Mouse (Mus musculus): Measurements from ENCODE around the gene Pip4p1.

DNA sequence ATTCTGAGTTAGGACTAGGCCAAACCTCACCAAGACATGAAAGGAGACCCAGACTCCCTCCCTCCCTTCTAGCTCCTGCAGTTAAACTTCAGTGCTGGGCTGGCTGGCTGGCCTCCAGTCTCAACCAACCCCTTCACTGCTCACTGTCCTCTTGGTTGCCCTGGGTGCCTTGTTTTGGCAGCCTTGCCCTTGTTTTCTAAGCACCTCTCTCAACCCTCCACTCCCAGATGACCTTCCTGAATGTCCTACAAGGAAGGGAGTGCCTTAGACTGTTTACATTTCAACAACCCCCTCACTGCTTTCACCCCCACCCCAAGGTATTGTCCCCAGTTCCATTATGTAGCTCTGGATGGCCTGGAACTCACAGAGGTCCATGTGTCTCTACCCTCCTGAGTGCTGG, 49.0 kb upstream of the Pip4p1 start:
- TF ChIP-seq ZNF384 (IDR thresholded peaks at IDR 0.05; ENCODE audit: low read depth, low read length), result no peak
- TF ChIP-seq MAFK (IDR thresholded peaks at IDR 0.05; ENCODE audit: insufficient read depth, low read depth, low read length), result no peak
- TF ChIP-seq CHD2 (IDR thresholded peaks at IDR 0.05; ENCODE audit: low read depth, low read length), result no peak
- TF ChIP-seq ZC3H11A (IDR thresholded peaks at IDR 0.05; ENCODE audit: borderline replicate concordance, low read depth, low read length), result no peak
- no peak for TF ChIP-seq HCFC1 (IDR thresholded peaks at IDR 0.05; ENCODE audit: borderline replicate concordance, insufficient read depth, low read length)
